Mouse (Mus musculus): ENCODE results near the gene Fam117b. TPM values are rescaled to one million over a fixed set of nuclear protein-coding genes. Genes with fewer than 3 reads are reported as not detected.
A peak's percentile ranks its signal among the peaks of the same experiment; 100 is the strongest.

The Fam117b gene
- total and polyA plus RNA-seq, 3 experiments, result 11.2 to 15.5 TPM; not detected in 1

DNA sequence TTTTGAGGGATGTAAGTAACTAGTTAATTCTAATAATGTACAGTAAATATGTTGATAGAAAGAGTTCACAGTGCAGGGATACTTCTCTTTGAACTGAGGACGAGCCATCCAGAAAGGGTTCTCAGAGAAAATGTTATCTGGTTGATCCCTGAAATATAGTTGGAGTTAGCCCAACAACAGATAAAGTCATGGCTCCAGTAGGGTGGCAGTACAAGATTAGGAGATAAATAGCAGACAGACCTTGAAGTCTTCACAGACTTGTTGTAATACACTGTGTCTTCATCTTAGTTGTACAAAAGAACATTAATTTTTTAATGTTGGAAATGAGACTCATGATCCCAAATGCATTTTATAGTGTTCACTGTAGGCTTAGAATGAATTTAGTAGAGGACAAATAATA, 47.1 kb downstream of the Fam117b start (continued):
- no peak for TF ChIP-seq NELFE (IDR thresholded peaks at IDR 0.05; ENCODE audit: low read depth, low read length)
- no peak for TF ChIP-seq GABPA (IDR thresholded peaks at IDR 0.05; ENCODE audit: low read depth, low read length)
- no peak for TF ChIP-seq ZMIZ1 (IDR thresholded peaks at IDR 0.05; ENCODE audit: low read depth, low read length)
- TF ChIP-seq HCFC1 (IDR thresholded peaks at IDR 0.05; ENCODE audit: low read depth, low read length), result no peak
- TF ChIP-seq POLR2A (IDR thresholded peaks at IDR 0.05; ENCODE audit: control insufficient read depth in 1 of 2, insufficient read depth in 1 of 2, low read depth in 1 of 2, low read length in 2 of 2, poor library complexity in 1 of 2), result no peak
- TF ChIP-seq CHD1 (IDR thresholded peaks at IDR 0.05; ENCODE audit: low read depth, low read length), result no peak
- TF ChIP-seq MAX (IDR thresholded peaks at IDR 0.05; ENCODE audit: low read length), result no peak
- TF ChIP-seq NRF1 (IDR thresholded peaks at IDR 0.05; ENCODE audit: insufficient read depth, low read depth, low read length, poor library complexity, severe bottlenecking), result no peak
- TF ChIP-seq USF2 (IDR thresholded peaks at IDR 0.05; ENCODE audit: borderline replicate concordance in 1 of 2, insufficient read depth in 1 of 2, low read depth in 1 of 2, low read length in 2 of 2), result no peak
- peak; percentile 47; the same call in 1 of the 2 replicates for TF ChIP-seq TCF12 (IDR thresholded peaks at IDR 0.05; ENCODE audit: low read depth, low read length)
- TF ChIP-seq POLR2AphosphoS5 (IDR thresholded peaks at IDR 0.05; ENCODE audit: borderline replicate concordance, low read depth, low read length), result no peak
- TF ChIP-seq CHD2 (IDR thresholded peaks at IDR 0.05; ENCODE audit: low read length), result no peak

GRCm38 (mm10) chr1:59966171-59966785, 53.5 kb downstream of the Fam117b start:
- Histone ChIP-seq H3K36me3 (ENCODE audit: control insufficient read depth in 1 of 2, insufficient read depth in 2 of 2, low read length in 2 of 2) (peaks cover 0 to 7% of the 10 kb centered on the region in 2 experiments; a peak in 2 of 4 replicates), H3K79me2 (ENCODE audit: control insufficient read depth, insufficient read depth, low read length, poor library complexity) (no peaks in the 10 kb centered on the region), H3K27ac (ENCODE audit: control insufficient read depth, low read depth, low read length) (no peak overlapping the region), H3K4me1 (ENCODE audit: control insufficient read depth in 1 of 2, insufficient read depth in 2 of 2, low read length in 2 of 2) (no peaks in the 10 kb centered on the region), H3K9ac (ENCODE audit: control insufficient read depth, low read depth, low read length, poor library complexity, severe bottlenecking) (no peak overlapping the region), H3K4me3 (ENCODE audit: control insufficient read depth in 1 of 2, insufficient read depth in 1 of 2, low read depth in 2 of 2, low read length in 2 of 2) (no peak overlapping the region), H3K9me3 (replicated peaks; ENCODE audit: insufficient read depth, low read length) (no peaks in the 10 kb centered on the region), H3K27me3 (ENCODE audit: control insufficient read depth in 1 of 2, insufficient read depth in 2 of 2, low read length in 2 of 2) (no peaks in the 10 kb centered on the region)
- no peak for DNase-seq (ENCODE audit: low read depth, low spot score)
- TF ChIP-seq GABPA (IDR thresholded peaks at IDR 0.05; ENCODE audit: low read depth, low read length), result no peak
- no peak for TF ChIP-seq ZKSCAN1 (IDR thresholded peaks at IDR 0.05; ENCODE audit: low read depth, low read length)
- TF ChIP-seq MEF2A (IDR thresholded peaks at IDR 0.05; ENCODE audit: extremely low read depth, insufficient replicate concordance, low read depth, low read length, poor library complexity, severe bottlenecking), result no peak
- TF ChIP-seq RCOR1 (IDR thresholded peaks at IDR 0.05; ENCODE audit: low read depth, low read length), result no peak
- no peak for TF ChIP-seq ETS1 (IDR thresholded peaks at IDR 0.05; ENCODE audit: low read depth, low read length)

- DNase-seq (ENCODE audit: low read depth, low spot score), result peak; percentile 50
- Histone ChIP-seq H3K79me2 (ENCODE audit: control insufficient read depth, insufficient read depth, low read length, poor library complexity) (no peaks in the 10 kb centered on the region), H3K9me3 (replicated peaks; ENCODE audit: insufficient read depth, low read length) (no peaks in the 10 kb centered on the region), H3K36me3 (ENCODE audit: control insufficient read depth in 1 of 2, insufficient read depth in 2 of 2, low read length in 2 of 2) (peaks cover 0 to 6% of the 10 kb centered on the region in 2 experiments; a peak in 2 of 4 replicates), H3K27me3 (ENCODE audit: control insufficient read depth in 1 of 2, insufficient read depth in 2 of 2, low read length in 2 of 2) (no peaks in the 10 kb centered on the region), H3K4me1 (ENCODE audit: control insufficient read depth in 1 of 2, insufficient read depth in 2 of 2, low read length in 2 of 2) (no peaks in the 10 kb centered on the region), H3K4me3 (ENCODE audit: control insufficient read depth in 1 of 2, insufficient read depth in 1 of 2, low read depth in 2 of 2, low read length in 2 of 2) (no peak overlapping the region), H3K27ac (ENCODE audit: control insufficient read depth, low read depth, low read length) (no peak overlapping the region), H3K9ac (ENCODE audit: control insufficient read depth, low read depth, low read length, poor library complexity, severe bottlenecking) (no peak overlapping the region)
- TF ChIP-seq ZC3H11A (IDR thresholded peaks at IDR 0.05; ENCODE audit: low read depth, low read length) (peak; percentile 67), SMC3 (IDR thresholded peaks at IDR 0.05; ENCODE audit: low read depth, low read length) (peak; percentile 79), MAFK (IDR thresholded peaks at IDR 0.05; ENCODE audit: borderline replicate concordance, low read depth, low read length) (no peak), JUND (IDR thresholded peaks at IDR 0.05; ENCODE audit: low read depth, low read length) (no peak), CTCF (IDR thresholded peaks at IDR 0.05 in 2 of 3, conservative IDR thresholded peaks at IDR 0.05 in 1 of 3; ENCODE audit: control insufficient read depth in 1 of 3, insufficient read depth in 1 of 3, low read depth in 2 of 3, low read length in 3 of 3, poor library complexity in 1 of 3, severe bottlenecking in 1 of 3) (peak; percentile 25 to 63 (median 60); a peak in 4 of 6 replicates), MEF2A (IDR thresholded peaks at IDR 0.05; ENCODE audit: extremely low read depth, insufficient replicate concordance, low read depth, low read length, poor library complexity, severe bottlenecking) (no peak), RAD21 (IDR thresholded peaks at IDR 0.05; ENCODE audit: low read depth, low read length) (peak; percentile 56), RCOR1 (IDR thresholded peaks at IDR 0.05; ENCODE audit: low read depth, low read length) (no peak)
Observed at GRCm38 (mm10) chr1:59967291-59967690, 54.5 kb downstream of the Fam117b start.
